Mouse (Mus musculus) liver, embryonic 15.5 days (tissue): ENCODE results near the gene Stk4. TPM values are rescaled to one million over a fixed set of nuclear protein-coding genes. Genes with fewer than 3 reads are reported as not detected.

Source experiments
- ATAC-seq: fragments of 200-750 bp; cut with Nextera tagmentation; 2 replicates; pipeline ENCODE4 v1.8.0; 2017; ENCODE audit warnings: moderate number of reproducible peaks, mild to moderate bottlenecking, moderate library complexity; ENCODE audit not compliant: insufficient read depth
- H3K27ac ChIP-seq: fragments of 300-500 bp; sonication (generic); replicated peaks from 2 replicates; pipeline ENCODE4 v1.5.1; 2015; ENCODE audit warnings: mild to moderate bottlenecking, inconsistent platforms
- H3K27me3 ChIP-seq: fragments of 300-500 bp; sonication (generic); 2 replicates; pipeline ENCODE4 v1.6.1; 2015; ENCODE audit warnings: mild to moderate bottlenecking, inconsistent platforms
- H3K36me3 ChIP-seq: fragments of 300-500 bp; sonication (generic); replicated peaks from 2 replicates; pipeline ENCODE4 v1.6.1; 2015; ENCODE audit warnings: moderate library complexity, mild to moderate bottlenecking, inconsistent platforms
- H3K4me1 ChIP-seq: fragments of 300-500 bp; sonication (generic); replicated peaks from 2 replicates; pipeline ENCODE4 v1.6.1; 2015; ENCODE audit warnings: inconsistent platforms
- H3K4me2 ChIP-seq: fragments of 300-500 bp; sonication (generic); 2 replicates; pipeline ENCODE4 v1.6.1; 2015; ENCODE audit warnings: moderate library complexity, mild to moderate bottlenecking, inconsistent platforms
- H3K4me3 ChIP-seq: fragments of 300-500 bp; sonication (generic); replicated peaks from 2 replicates; pipeline ENCODE4 v1.5.1; 2015; ENCODE audit warnings: mild to moderate bottlenecking, inconsistent platforms
- H3K9ac ChIP-seq: fragments of 300-500 bp; sonication (generic); 2 replicates; pipeline ENCODE4 v1.6.1; 2015; ENCODE audit warnings: moderate library complexity, mild to moderate bottlenecking, inconsistent platforms
- H3K9me3 ChIP-seq: fragments of 300-500 bp; sonication (generic); replicated peaks from 2 replicates; pipeline ENCODE4 v1.6.1; 2016; ENCODE audit warnings: inconsistent platforms
- WGBS: fragments of 180-500 bp; shearing (Covaris S2); methylation state at CpG from one replicate; pipeline ENCODE4 v1.1.7; 2015; ENCODE audit warnings: mixed read lengths; ENCODE audit not compliant: insufficient replicate concordance; 5-methylcytosine and 5-hydroxymethylcytosine counted together
- polyA plus RNA-seq: library from polyadenylated mRNA; unstranded; fragments of >200 nt; fragmentation: Nextera tagmentation; extraction: Ambion mirVana; gene quantifications from 2 replicates; pipeline ENCODE4 v1.2.1, GENCODE M21; 2015

Stk4 gene
- polyA plus RNA-seq, 1 experiment from 2014 or later: 14.3 TPM

GRCm38 (mm10) chr2:164106287-164107035 lies 36.3 kb downstream of the Stk4 start:
- Histone ChIP-seq H3K9ac (no peak overlapping the region), H3K4me2 (no peak overlapping the region), H3K27ac (no peak overlapping the region), H3K4me1 (no peaks in the 10 kb centered on the region), H3K27me3 (no peaks in the 10 kb centered on the region), H3K36me3 (peaks cover 44% of the 10 kb centered on the region), H3K9me3 (no peaks in the 10 kb centered on the region), H3K4me3 (no peak overlapping the region)
- no peak for ATAC-seq
- 85% methylated on average over 14 of the region's 14 CpGs for whole genome bisulfite sequencing

DNA sequence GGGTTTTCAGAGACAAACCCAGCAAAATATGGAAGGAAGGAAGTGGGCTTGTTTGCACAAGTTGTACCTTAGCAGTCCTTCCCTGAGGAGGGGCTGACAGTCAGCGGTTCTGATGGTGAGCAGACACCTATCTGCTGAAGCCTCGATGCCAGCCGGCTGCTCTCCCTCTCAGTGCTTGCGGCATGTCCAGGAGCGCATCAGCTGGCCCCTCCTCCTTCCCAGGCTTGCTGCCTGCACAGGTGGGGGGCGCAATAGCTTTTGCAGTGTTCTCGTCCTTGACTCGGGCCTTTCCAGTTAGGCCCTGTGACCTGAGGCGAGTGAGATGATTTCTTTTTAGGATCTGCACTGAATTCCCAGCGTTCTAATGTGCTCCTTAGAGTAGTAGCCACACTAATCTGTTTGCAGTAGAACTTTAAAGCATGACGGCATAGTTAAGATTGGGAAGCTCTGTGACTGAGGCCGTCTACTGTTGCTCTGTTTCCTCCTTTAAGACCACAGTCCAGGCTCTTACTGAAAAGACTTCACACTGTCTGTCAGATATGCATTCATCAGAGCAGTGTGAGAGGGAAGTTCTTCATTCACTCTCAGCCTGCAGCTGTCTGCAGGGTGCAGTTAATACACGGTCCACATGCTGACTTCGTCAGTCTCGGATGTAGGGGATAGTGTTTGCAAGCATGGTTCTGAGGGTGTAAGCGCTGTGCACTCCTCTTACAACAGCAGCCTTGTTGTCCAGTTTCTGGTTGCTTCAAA lies 37.2 kb downstream of the Stk4 start:
- no peak overlapping the region for H3K27ac ChIP-seq
- no peak overlapping the region for H3K4me2 ChIP-seq
- H3K9me3 ChIP-seq: no peaks in the 10 kb centered on the region
- no peak for ATAC-seq
- H3K27me3 ChIP-seq: no peaks in the 10 kb centered on the region
- H3K36me3 ChIP-seq: peaks cover 41% of the 10 kb centered on the region
- no peak overlapping the region for H3K4me3 ChIP-seq
- H3K9ac ChIP-seq: no peak overlapping the region
- 73% methylated on average over 16 of the region's 16 CpGs for WGBS
- no peaks in the 10 kb centered on the region for H3K4me1 ChIP-seq

- Histone ChIP-seq H3K9ac (no peak overlapping the region), H3K4me1 (no peaks in the 10 kb centered on the region), H3K4me2 (no peak overlapping the region), H3K36me3 (peaks cover 35% of the 10 kb centered on the region), H3K27me3 (no peaks in the 10 kb centered on the region), H3K4me3 (no peak overlapping the region), H3K27ac (no peak overlapping the region), H3K9me3 (no peaks in the 10 kb centered on the region)
- no peak for ATAC-seq
- 79% methylated on average over 4 of the region's 4 CpGs for WGBS
Observed at GRCm38 (mm10) chr2:164108501-164108900, 38.4 kb downstream of the Stk4 start.

DNA sequence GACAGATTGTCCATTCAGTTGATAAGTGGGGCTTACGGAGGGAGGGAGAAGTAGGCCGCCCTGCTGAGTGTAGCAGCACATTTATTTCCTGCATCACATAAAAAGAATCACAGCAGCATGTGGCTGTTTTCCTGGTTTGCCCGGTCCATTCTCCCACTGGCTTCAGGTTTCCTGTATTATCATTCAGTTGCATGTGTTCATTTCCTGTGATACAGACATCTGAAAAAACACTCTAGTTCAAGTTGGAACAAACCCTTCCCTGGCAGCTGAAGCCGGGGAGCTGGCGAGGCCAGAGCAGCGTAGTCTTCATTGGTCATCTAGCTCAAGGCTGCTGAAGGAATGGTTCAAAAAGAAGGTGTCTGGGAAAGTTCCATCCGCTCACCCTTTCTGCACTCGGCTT lies 41.4 kb downstream of the Stk4 start:
- no peak for ATAC-seq
- H3K4me1 ChIP-seq: no peaks in the 10 kb centered on the region
- H3K36me3 ChIP-seq: peaks cover 34% of the 10 kb centered on the region
- no peak overlapping the region for H3K4me2 ChIP-seq
- H3K9ac ChIP-seq: no peak overlapping the region
- H3K27ac ChIP-seq: no peak overlapping the region
- H3K27me3 ChIP-seq: no peaks in the 10 kb centered on the region
- WGBS: 76% methylated on average over 8 of the region's 8 CpGs
- no peak overlapping the region for H3K4me3 ChIP-seq
- no peaks in the 10 kb centered on the region for H3K9me3 ChIP-seq

DNA sequence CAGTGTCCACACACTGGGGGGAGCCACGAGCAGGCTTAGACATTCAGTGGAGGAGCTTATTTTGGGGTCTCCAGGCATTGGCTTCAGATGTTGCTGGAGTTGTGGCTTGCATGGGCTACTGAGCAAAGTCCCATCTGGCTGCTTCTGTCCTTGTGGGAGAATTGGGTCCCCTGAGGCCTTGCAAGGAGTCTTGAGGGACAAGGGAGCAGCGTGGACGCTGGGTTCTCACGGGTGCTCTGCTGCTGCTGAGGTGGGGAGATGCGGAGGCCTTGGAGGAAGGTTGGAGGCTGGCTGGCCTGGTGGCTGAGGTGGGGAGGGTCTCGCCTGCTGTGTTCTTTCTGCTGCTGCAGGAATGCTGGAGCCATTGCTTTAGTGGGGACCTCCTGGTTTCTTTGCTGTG lies 43.9 kb downstream of the Stk4 start:
- peaks cover 32% of the 10 kb centered on the region for H3K36me3 ChIP-seq
- H3K4me1 ChIP-seq: no peaks in the 10 kb centered on the region
- no peak for ATAC-seq
- H3K9ac ChIP-seq: no peak overlapping the region
- 80% methylated on average over 6 of the region's 6 CpGs for WGBS
- H3K27ac ChIP-seq: no peak overlapping the region
- H3K4me3 ChIP-seq: no peak overlapping the region
- no peak overlapping the region for H3K4me2 ChIP-seq
- no peaks in the 10 kb centered on the region for H3K27me3 ChIP-seq
- no peaks in the 10 kb centered on the region for H3K9me3 ChIP-seq

- Histone ChIP-seq H3K4me2 (no peak overlapping the region), H3K36me3 (peaks cover 45% of the 10 kb centered on the region), H3K9ac (no peak overlapping the region), H3K9me3 (no peaks in the 10 kb centered on the region), H3K4me3 (no peak overlapping the region), H3K27ac (no peak overlapping the region), H3K27me3 (no peaks in the 10 kb centered on the region), H3K4me1 (no peaks in the 10 kb centered on the region)
- 82% methylated on average over 10 of the region's 10 CpGs for WGBS
- no peak for ATAC-seq
Observed at GRCm38 (mm10) chr2:164115531-164115930, 45.4 kb downstream of the Stk4 start.

- WGBS: 74% methylated on average over 6 of the region's 6 CpGs
- H3K27me3 ChIP-seq: no peaks in the 10 kb centered on the region
- no peak overlapping the region for H3K27ac ChIP-seq
- no peak for ATAC-seq
- H3K4me3 ChIP-seq: no peak overlapping the region
- H3K9ac ChIP-seq: no peak overlapping the region
- H3K4me1 ChIP-seq: no peaks in the 10 kb centered on the region
- no peaks in the 10 kb centered on the region for H3K9me3 ChIP-seq
- H3K36me3 ChIP-seq: peaks cover 54% of the 10 kb centered on the region
- no peak overlapping the region for H3K4me2 ChIP-seq
Observed at GRCm38 (mm10) chr2:164119503-164119902, 49.4 kb downstream of the Stk4 start.

- WGBS: 69% methylated on average over 5 of the region's 5 CpGs
- Histone ChIP-seq H3K27ac (no peak overlapping the region), H3K36me3 (peaks cover 36% of the 10 kb centered on the region), H3K4me1 (no peaks in the 10 kb centered on the region), H3K4me2 (no peak overlapping the region), H3K9ac (no peak overlapping the region), H3K4me3 (no peak overlapping the region), H3K27me3 (no peaks in the 10 kb centered on the region), H3K9me3 (no peaks in the 10 kb centered on the region)
- no peak for ATAC-seq
Observed at GRCm38 (mm10) chr2:164123169-164123766, 53.1 kb downstream of the Stk4 start.

GRCm38 (mm10) chr2:164126533-164126955 lies 56.4 kb downstream of the Stk4 start:
- ATAC-seq: no peak
- no peaks in the 10 kb centered on the region for H3K4me1 ChIP-seq
- no peak overlapping the region for H3K4me3 ChIP-seq
- no peak overlapping the region for H3K4me2 ChIP-seq
- H3K27me3 ChIP-seq: no peaks in the 10 kb centered on the region
- peaks cover 27% of the 10 kb centered on the region for H3K36me3 ChIP-seq
- WGBS: 74% methylated on average over 13 of the region's 13 CpGs
- no peak overlapping the region for H3K27ac ChIP-seq
- no peaks in the 10 kb centered on the region for H3K9me3 ChIP-seq
- no peak overlapping the region for H3K9ac ChIP-seq

DNA sequence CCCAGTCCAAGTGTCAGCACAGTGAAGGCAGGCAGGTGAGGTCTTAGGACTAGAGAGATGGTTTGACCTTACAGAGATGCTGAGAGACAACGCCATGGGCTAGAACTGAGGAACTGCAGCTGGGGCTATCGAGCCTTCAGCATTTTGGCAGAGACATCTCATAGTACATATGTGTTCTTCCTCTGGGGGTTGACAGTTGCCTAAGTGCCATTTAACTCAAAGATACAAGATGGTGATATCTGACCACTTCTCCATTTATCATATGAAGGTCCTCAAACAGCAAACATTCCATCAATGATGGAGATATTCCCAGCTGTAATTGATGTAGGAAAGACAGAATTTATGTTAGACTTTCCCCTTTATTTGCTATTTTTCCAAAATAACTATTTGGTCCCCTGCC lies 57.2 kb downstream of the Stk4 start:
- H3K27ac ChIP-seq: no peak overlapping the region
- H3K9me3 ChIP-seq: no peaks in the 10 kb centered on the region
- no peaks in the 10 kb centered on the region for H3K4me1 ChIP-seq
- H3K36me3 ChIP-seq: peaks cover 32% of the 10 kb centered on the region
- H3K4me2 ChIP-seq: no peak overlapping the region
- 72% methylated on average over 2 of the region's 2 CpGs for WGBS
- ATAC-seq: no peak
- H3K9ac ChIP-seq: no peak overlapping the region
- H3K27me3 ChIP-seq: no peaks in the 10 kb centered on the region
- no peak overlapping the region for H3K4me3 ChIP-seq

GRCm38 (mm10) chr2:164128576-164129411 lies 58.7 kb downstream of the Stk4 start:
- no peak overlapping the region for H3K4me3 ChIP-seq
- no peak overlapping the region for H3K4me2 ChIP-seq
- 80% methylated on average over 12 of the region's 12 CpGs for WGBS
- H3K9me3 ChIP-seq: no peaks in the 10 kb centered on the region
- H3K36me3 ChIP-seq: peaks cover 22% of the 10 kb centered on the region
- no peaks in the 10 kb centered on the region for H3K4me1 ChIP-seq
- H3K27ac ChIP-seq: no peak overlapping the region
- no peaks in the 10 kb centered on the region for H3K27me3 ChIP-seq
- H3K9ac ChIP-seq: no peak overlapping the region
- no peak for ATAC-seq
